Mouse (Mus musculus): ENCODE measurements around the gene Prkn.

DNA sequence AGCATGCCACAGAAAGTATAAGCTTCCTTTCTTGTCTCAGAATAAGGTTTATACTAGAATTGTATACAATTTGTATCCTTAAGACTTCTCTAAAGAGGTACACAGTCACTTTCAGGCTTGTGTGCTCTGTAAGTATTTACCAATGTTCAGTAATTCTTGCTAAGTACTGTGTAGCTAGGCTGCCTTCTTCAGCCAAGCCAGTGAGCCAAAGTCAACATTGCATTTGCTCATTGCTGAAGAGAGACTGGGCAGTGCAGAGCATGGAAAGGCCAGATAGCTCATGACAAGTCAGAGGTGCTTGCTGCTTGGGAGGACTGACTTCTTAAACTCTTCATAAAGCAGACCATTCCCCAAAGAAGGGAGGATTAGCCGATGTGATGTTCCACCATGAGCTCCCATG is 198.1 kb downstream of the Prkn start:
- TF ChIP-seq CTCF (IDR thresholded peaks at IDR 0.05; ENCODE audit: low read depth, low read length) (no peak), POLR2AphosphoS5 (IDR thresholded peaks at IDR 0.05; ENCODE audit: insufficient replicate concordance, low read depth, low read length) (no peak), GATA1 (IDR thresholded peaks at IDR 0.05; ENCODE audit: borderline replicate concordance, low read length) (no peak)

All from G1E (cell line).